Comparison of ENCODE assay signal across 8 mouse cellular contexts in genomic region chr6:114876546-114876945, GRCm38 (mm10).
DNase-seq lines count a peak whose midpoint lies in the region; ATAC-seq and TF ChIP-seq lines count a peak whose summit lies in the region.

No protein-coding gene starts in this region.

- no peak for DNase-seq in heart, embryonic 10.5 days (ENCODE audit: low spot score)
- no peak for DNase-seq in heart, postnatal 14 days
- DNase-seq in embryonic facial prominence, embryonic 10.5 days (ENCODE audit: low spot score): no peak
- DNase-seq in hindbrain, postnatal 0 days (ENCODE audit: low spot score): no peak
- no peak for DNase-seq in adrenal gland, adult 2 months
- DNase-seq in urinary bladder, postnatal 14 days (ENCODE audit: low spot score): no peak
- DNase-seq in thymus, postnatal 14 days: no peak

- whole genome bisulfite sequencing in heart, embryonic 10.5 days: 81% methylated on average over 6 of the region's 6 CpGs
- WGBS in embryonic facial prominence, embryonic 10.5 days: 79% methylated on average over 6 of the region's 6 CpGs
- WGBS in hindbrain, postnatal 0 days: 54% methylated on average over 6 of the region's 6 CpGs
- WGBS in liver, embryonic 15.5 days (ENCODE audit: insufficient replicate concordance): 67% methylated on average over 6 of the region's 6 CpGs

- ATAC-seq in hindbrain, postnatal 0 days: no peak
- no peak for ATAC-seq in liver, embryonic 15.5 days (ENCODE audit: insufficient read depth)

- no peak overlapping the region for H3K4me3 ChIP-seq in heart, embryonic 10.5 days
- H3K4me3 ChIP-seq in embryonic facial prominence, embryonic 10.5 days: no peak overlapping the region
- H3K4me3 ChIP-seq in hindbrain, postnatal 0 days (ENCODE audit: low read length): no peak overlapping the region
- no peak overlapping the region for H3K4me3 ChIP-seq in liver, embryonic 15.5 days (replicated peaks)

- peak overlapping the region; percentile 92 for H3K27ac ChIP-seq in heart, embryonic 10.5 days
- H3K27ac ChIP-seq in embryonic facial prominence, embryonic 10.5 days (replicated peaks): peak overlapping the region; percentile 96
- H3K27ac ChIP-seq in hindbrain, postnatal 0 days: peak overlapping the region; percentile 90
- peak overlapping the region; percentile 87 for H3K27ac ChIP-seq in liver, embryonic 15.5 days (replicated peaks)

- no peak overlapping the region for H3K9ac ChIP-seq in hindbrain, postnatal 0 days (replicated peaks; ENCODE audit: low read length)
- no peak overlapping the region for H3K9ac ChIP-seq in liver, embryonic 15.5 days

- peaks cover 92% of the 10 kb centered on the region for H3K4me1 ChIP-seq in heart, embryonic 10.5 days
- H3K4me1 ChIP-seq in embryonic facial prominence, embryonic 10.5 days: peaks cover 92% of the 10 kb centered on the region
- peaks cover 53% of the 10 kb centered on the region for H3K4me1 ChIP-seq in hindbrain, postnatal 0 days (ENCODE audit: insufficient read depth, low read length)
- H3K4me1 ChIP-seq in liver, embryonic 15.5 days (replicated peaks): peaks cover 92% of the 10 kb centered on the region

- peaks cover 1% of the 10 kb centered on the region; the same call in 1 of the 2 replicates for H3K36me3 ChIP-seq in heart, embryonic 10.5 days
- H3K36me3 ChIP-seq in embryonic facial prominence, embryonic 10.5 days (replicated peaks): peaks cover 19% of the 10 kb centered on the region
- no peaks in the 10 kb centered on the region for H3K36me3 ChIP-seq in hindbrain, postnatal 0 days (ENCODE audit: insufficient read depth, low read length)
- H3K36me3 ChIP-seq in liver, embryonic 15.5 days (replicated peaks): peaks cover 1% of the 10 kb centered on the region; the same call in 1 of the 2 replicates

- no peaks in the 10 kb centered on the region for H3K9me3 ChIP-seq in heart, embryonic 10.5 days
- H3K9me3 ChIP-seq in embryonic facial prominence, embryonic 10.5 days: no peaks in the 10 kb centered on the region
- no peaks in the 10 kb centered on the region for H3K9me3 ChIP-seq in hindbrain, postnatal 0 days (ENCODE audit: low read length)
- no peaks in the 10 kb centered on the region for H3K9me3 ChIP-seq in liver, embryonic 15.5 days (replicated peaks)

- intact Hi-C loops in heart, postnatal 14 days (cut with DNase I): loop anchor here (5.0 kb wide), 1 partner anchor 154 kb away; no protein-coding TSS in a partner anchor

- no peak overlapping the region for H3K4me2 ChIP-seq in hindbrain, postnatal 0 days (ENCODE audit: low read depth, low read length)
- H3K4me2 ChIP-seq in liver, embryonic 15.5 days: no peak overlapping the region

- TF ChIP-seq CTCF in hindbrain, postnatal 0 days (IDR thresholded peaks at IDR 0.05; ENCODE audit: low read depth): no peak

- no peaks in the 10 kb centered on the region for H3K27me3 ChIP-seq in heart, embryonic 10.5 days (ENCODE audit: insufficient read depth, poor library complexity, severe bottlenecking)
- H3K27me3 ChIP-seq in embryonic facial prominence, embryonic 10.5 days (replicated peaks; ENCODE audit: low read depth, poor library complexity, severe bottlenecking): no peaks in the 10 kb centered on the region
- H3K27me3 ChIP-seq in hindbrain, postnatal 0 days (ENCODE audit: insufficient read depth, low read length): no peaks in the 10 kb centered on the region
- no peaks in the 10 kb centered on the region for H3K27me3 ChIP-seq in liver, embryonic 15.5 days
